Mouse (Mus musculus) myocyte (in vitro differentiated cells): ENCODE results near the gene Carnmt1.

Experiments
- MAX ChIP-seq: IDR thresholded peaks from one replicate; pipeline ENCODE4 v1.6.1; 2011; ENCODE audit warnings: low read depth, mild to moderate bottlenecking, control low read depth
- POLR2A ChIP-seq: IDR thresholded peaks from one replicate; pipeline ENCODE4 v1.6.1; 2011; ENCODE audit warnings: low read depth, mild to moderate bottlenecking, control low read depth, moderate library complexity; ENCODE audit not compliant: insufficient read length
- POLR2AphosphoS2 ChIP-seq: IDR thresholded peaks from one replicate; pipeline ENCODE4 v1.6.1; 2011; ENCODE audit warnings: low read depth, control low read depth; ENCODE audit not compliant: insufficient read length
- REST ChIP-seq: IDR thresholded peaks from one replicate; pipeline ENCODE4 v1.6.1; 2011; ENCODE audit warnings: mild to moderate bottlenecking, control low read depth, moderate library complexity; ENCODE audit not compliant: insufficient read depth, insufficient read length
- SRF ChIP-seq: IDR thresholded peaks from one replicate; pipeline ENCODE4 v1.6.1; 2011; ENCODE audit warnings: low read depth; ENCODE audit not compliant: control insufficient read depth, insufficient read length
- TCF12 ChIP-seq: IDR thresholded peaks from one replicate; pipeline ENCODE4 v1.6.1; 2011; ENCODE audit warnings: mild to moderate bottlenecking, control low read depth; ENCODE audit not compliant: poor library complexity, insufficient read depth, severe bottlenecking
- USF1 ChIP-seq: IDR thresholded peaks from one replicate; pipeline ENCODE4 v1.6.1; 2011; ENCODE audit warnings: low read depth, mild to moderate bottlenecking, control low read depth, moderate library complexity

DNA sequence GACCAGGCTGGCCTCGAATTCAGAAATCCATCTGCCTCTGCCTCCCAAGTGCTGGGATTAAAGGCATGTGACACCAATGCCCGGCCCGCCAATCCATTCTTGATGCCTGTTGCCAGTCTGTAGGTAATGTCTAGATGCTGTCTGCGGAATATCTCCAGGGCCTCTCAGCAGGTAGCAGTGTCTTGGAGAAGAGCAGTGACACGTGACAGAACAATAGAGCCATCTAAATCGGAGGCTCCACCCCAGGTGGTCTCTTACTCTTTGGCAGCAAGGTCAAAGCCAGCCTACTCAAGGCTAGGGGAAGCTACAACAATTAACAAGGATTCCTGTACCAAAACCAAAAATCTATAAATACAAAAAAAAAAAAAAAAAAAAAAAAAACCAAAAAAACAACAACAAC is 40.3 kb downstream of the Carnmt1 start:
- TF ChIP-seq TCF12, result no peak
- TF ChIP-seq SRF, result no peak
- TF ChIP-seq USF1, result no peak
- TF ChIP-seq REST, result no peak
- no peak for TF ChIP-seq POLR2AphosphoS2
- no peak for TF ChIP-seq MAX
- TF ChIP-seq POLR2A, result no peak
